Mouse (Mus musculus) kidney, adult 11 months (tissue): Measurements from ENCODE around the gene Ltbp4.

Experiments used
- DNase-seq: peaks from one replicate; pipeline ENCODE4 v3.0.0; 2022

Gene Ltbp4

DNA sequence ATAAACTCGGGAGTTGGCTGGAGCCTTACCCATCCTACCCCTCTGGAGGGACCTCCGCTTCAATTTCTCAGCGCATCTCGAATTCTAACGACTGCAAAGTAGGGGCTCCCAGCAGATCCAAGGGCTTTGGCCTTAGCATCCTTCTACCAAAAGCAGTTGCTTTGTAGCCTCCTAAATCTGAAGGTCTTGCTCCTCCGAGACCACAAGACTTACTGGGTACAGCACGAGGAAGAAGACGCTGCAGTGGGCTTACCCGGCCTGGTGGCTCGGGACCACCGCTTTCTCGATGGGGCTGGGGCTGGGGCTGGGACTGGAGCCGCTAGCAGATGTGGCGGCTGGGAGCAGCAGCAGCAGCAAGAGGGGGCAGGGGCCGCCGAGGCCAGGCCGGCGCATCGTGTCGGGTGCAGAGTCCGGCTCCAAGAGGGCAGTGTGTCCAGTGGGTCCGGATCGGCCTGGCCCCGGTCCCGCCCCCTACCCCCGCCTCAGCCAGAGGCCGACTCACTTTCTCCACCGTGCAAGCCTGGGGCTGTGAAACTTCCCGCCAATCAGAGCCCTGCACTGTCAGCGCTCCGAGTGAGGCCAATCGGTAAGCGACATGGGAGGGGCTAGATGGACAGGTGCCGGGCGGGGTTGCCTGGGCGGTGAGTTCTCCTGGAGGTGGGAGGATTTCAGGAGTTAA lies at the start of gene Ltbp4:
TSS of gene Ltbp4 (minus strand) at position 518 of the 679 bp plus-strand sequence.
- DNase-seq: peak; percentile 85

DNA sequence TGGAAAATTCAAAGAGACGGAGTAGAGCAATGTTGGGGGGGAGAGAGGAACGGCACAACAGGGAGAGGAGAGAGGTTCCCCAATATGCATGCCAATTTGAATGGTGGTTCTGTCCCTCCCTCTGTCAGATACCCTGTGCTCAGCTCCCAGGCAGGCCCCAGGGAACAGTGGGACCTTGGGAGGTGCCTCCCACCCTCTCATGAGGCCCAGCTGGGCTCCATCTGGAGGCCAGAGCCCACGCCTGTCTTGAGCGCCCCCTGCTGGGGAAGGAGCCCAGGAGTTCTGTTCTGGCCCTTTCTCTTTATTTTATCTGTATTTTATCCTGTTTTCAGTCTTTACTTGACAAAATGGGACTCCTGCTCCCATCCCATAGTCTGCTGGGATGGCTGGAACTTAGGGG lies 47.2 kb upstream of the Ltbp4 start:
- DNase-seq: no peak

DNA sequence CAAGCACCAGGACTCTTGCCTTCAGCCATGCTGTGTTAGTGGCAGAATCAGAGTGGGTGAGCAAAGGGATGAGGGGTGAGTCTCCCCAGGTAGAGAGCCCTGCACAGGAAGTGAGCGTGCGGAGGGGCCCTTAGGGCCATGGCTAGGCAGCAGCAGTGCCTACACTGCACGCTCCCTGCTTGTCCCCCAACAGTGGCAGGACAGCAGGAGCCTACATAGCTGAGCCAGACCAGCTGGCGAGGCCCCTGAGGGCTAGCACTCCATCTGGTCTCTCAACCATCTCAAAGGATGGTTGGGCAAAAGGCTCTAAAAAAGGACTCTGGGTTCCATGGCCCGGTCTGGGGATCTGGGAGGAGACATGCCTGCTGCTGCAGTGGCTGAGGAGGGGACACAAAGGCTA lies 46.6 kb upstream of the Ltbp4 start:
- no peak for DNase-seq

- DNase-seq: no peak
Observed at GRCm38 (mm10) chr7:27383233-27383632, 45.7 kb upstream of the Ltbp4 start.

DNA sequence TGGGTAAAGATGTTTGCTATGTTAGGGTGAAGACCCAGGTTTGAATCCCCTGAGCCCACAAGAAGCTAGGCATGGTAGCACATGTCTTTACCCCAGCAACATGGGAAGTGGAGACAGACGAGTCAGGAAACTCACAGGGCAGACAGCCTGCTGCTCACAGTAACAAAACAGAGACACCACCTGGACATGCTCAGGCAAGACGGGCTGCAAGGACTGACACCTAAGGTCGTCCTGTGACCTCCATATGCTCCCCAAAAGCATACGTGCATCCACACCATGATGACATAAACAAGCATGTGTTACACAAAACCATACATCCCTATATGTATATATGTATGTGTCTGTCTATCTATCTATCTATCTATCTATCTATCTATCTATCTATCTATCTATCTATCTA lies 44.1 kb upstream of the Ltbp4 start:
- no peak for DNase-seq

DNA sequence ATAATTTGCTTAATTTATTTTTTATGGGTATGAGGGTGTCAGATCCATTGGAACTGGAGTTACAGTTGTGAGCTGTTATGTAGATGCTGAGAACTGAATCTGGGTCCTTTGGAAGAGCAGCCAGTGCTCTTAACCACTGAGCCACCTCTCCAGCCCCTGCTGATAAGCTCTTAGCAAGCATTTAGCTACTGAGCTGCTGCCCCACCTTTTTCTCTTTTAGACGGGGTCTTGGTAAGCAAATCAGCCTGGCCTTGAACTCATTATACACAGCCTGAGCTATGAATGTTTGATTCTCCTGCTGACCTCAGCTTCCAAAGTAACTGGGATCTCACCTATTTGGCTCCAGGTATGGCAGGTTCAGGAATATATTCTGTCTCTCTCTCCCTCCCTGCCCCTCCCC lies 43.5 kb upstream of the Ltbp4 start:
- DNase-seq: no peak

DNA sequence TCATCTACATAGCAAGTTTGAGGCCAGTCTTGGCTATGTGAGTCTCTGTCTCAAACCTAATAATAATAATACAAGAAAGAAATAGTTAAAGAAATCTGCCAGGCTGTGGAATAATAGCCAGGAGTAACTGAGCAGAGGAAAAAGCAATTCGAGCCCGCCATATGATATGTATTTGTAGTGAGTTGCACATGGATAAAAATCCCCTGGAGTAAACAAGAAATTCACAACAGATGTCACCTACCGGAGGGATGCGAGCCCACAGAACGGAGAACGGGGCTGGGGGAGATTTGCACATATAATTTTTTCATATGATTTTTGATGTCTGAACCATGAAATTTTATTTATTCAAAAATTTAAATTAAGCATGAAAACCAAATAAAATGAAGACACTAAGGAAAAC lies 42.3 kb upstream of the Ltbp4 start:
- DNase-seq: no peak

DNA sequence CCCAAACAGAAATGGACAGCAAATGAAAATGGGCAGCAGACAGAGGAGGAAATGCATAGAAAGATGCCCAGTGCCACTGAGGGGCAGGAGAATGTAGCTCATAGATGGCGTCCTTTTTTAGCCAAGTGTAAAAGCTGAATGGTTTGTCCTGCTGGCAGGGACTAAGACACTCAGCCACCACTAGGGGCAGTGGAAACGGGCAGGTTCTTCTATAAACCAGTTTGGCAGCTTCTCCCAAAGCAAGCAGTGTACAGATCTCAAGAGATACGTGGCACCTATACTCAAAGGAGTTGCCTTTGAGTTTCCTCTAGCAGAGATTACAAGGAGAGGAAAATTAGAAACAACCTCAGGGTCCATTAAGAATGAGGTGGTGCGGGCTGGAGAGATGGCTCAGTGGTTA lies 40.9 kb upstream of the Ltbp4 start:
- DNase-seq: no peak

DNA sequence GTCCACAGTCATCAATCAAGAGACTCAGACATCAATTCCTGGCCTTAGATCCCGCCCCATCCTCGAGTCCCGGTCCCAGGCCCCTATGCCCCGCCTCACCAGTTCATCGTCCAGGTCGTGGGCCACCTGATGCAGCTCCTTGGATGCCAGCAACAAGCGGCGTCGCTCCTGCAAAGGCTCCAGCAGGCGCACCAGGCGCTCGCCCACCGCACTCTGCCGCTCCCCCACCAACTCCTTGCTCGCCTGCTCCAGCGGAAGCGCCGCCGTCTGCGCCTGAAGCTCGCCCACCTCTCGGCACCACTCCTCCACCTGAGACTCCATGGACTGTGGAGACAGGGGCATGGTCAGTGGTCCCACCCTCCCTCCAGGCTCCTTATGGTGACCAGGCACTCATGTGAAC lies 37.8 kb upstream of the Ltbp4 start:
- DNase-seq: no peak

DNA sequence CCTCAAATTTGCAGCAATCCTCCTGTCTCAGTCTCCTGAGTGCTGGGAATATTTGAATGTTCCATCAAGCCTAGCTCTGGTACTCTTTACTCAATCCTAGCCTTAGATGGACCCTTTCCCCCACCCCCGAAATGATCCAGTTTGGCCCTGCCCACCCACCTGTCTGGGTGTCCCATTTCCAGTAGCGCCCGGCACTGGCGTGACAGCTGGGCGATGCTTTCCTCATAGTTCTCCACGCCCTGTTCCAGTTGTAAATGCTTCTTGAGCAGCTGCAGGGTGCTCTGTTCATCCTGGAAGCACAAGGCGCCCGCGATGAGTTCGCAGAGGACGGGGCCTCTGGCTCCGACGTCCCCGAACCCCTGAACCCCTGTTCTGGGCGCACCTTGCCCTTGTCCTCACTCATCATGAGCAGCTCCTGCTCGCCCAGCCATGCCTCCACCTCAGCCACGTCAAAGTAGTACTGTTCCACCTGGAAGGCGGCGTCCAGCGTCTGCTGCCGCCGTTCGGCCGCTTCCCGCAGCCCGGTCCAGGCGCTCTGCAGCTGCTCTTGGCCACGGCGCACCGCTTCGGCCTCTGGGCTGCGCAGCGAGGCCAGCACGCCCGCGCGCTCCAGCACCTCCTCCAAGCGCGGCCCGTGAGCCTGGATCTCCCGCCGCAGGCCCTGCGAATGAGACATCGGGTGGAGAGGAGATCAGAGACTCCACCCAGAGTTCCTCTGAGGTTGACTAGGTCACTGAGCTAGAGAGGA lies 34.4 kb upstream of the Ltbp4 start:
- DNase-seq: no peak

GRCm38 (mm10) chr7:27369111-27369510 lies 31.6 kb upstream of the Ltbp4 start:
- no peak for DNase-seq

GRCm38 (mm10) chr7:27367976-27368375 lies 30.5 kb upstream of the Ltbp4 start:
- DNase-seq: no peak

DNA sequence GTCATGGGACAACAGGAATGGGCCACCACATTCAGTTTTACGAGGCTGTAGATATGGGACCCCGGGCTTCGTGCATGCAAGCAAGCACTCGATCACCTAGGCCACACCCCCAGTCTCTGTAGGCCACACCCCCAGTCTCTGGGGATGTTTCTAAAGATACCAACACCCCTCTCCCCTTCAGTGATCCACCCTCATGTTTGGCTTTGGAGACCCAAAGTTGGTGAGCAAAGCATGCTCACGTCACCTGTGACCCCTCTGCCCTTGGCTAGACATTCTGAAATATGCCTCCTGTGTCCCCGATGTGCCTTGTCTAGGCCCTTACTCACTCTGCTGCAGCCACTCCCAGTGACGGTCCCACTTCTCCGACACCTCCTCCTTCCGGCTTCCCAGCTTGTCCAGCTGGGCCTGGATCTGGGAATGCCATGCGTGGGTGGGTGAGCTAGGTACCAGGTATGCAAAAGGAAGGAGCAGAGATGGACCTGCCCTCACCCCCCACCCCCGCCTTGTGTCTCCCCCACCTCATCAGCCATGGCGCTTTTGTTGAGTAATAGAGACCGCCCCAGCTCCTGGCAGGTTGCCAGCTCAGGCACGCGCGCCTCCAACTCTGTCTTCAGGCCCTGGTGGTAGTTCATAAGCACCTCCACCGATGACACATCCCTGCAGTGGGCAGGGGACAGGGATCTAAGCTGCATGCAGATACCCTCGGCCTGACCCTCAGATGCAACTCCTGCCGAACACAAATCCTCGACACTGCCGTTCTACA lies 28.8 kb upstream of the Ltbp4 start:
- no peak for DNase-seq

- no peak for DNase-seq
Observed at GRCm38 (mm10) chr7:27364379-27364778, 26.9 kb upstream of the Ltbp4 start.

DNA sequence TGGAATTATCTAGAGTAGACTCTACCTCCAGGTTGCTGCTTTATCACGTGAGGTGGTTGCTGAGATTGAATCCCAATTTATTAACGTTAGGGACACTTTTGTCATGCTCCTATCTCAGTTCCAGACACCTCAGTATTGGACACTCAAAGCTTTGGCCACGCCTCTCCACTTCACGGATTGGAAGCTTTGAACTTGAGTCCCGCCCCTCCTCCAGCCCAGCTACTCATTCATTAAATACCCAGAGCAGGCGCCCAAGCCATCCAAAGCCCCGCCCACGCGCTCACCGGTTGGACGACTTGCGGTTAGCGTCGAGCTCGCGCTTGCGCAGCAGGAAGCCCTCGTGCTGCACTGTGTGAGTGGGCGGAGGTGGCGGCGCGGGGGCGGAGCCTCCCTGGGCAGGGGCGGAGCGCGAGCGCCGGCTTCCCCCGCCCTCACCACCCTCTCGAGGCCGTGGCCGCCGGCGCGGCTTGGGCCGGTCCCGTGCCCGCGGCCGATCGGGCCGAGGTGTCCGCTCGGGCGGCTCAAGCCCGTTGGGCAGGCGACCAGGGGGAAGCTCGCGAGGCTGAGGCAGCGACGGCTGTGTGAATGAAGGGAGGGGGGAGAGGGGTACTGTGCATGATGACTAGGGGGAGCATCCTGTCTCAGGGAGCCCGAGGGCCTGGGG lies 23.9 kb upstream of the Ltbp4 start:
- peak; percentile 99 for DNase-seq

DNA sequence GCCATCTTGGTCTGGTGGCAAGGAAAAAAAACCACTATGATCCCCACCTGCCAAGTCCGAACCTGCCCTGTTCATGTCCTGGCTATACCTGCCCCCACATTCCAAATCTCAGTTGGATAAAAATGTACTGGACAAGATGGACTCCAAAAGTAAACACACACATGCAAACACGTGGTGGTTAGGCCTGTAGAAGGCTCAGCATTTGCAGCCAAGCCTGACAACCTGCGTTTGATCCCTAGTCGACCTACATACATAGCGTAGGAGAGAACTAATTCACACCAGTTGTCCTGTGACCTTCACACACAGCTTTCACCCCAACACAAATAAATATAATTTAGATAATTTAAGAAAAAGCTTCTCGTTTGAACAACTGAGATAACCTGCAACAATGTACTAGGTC lies 23.3 kb upstream of the Ltbp4 start:
- no peak for DNase-seq

DNA sequence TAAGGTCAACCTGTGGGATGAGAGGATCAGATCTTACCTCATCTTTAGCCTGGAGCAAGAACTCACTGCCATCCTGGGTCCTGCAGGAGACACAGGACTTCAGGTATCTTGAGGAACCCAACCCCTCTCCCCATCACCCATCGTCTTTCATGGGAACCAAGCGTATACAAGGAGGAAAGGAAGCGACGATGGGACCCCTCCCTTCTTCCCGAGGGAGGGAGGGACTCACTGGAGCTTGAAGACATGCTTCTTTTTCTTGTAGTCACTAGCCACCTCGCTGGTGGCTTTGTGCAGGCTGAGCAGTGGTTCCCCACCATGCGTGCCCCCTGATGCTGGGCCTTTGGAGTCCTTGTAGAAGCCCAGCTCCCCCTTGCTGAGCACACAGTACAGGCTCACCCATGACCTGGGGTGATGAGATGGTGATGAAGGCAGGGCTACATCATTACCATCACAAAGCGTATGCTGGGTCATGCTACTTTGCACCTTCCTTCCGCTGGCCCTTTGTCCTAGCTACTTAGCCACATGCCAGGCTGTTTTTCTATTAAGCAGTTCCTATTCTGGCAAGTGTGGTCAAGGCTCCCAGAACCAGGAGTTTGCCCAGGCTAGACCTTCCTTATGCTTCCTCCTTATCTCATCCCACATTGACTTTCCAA lies 22.3 kb upstream of the Ltbp4 start:
- DNase-seq: no peak

GRCm38 (mm10) chr7:27359162-27359561 lies 21.7 kb upstream of the Ltbp4 start:
- DNase-seq: no peak

- no peak for DNase-seq
Observed at GRCm38 (mm10) chr7:27357595-27357978, 20.1 kb upstream of the Ltbp4 start.

GRCm38 (mm10) chr7:27356861-27357594 lies 19.5 kb upstream of the Ltbp4 start, which contains the start of gene Gm20479:
Gene Gm20479, minus strand, starts transcription at chr7:27357419.
- DNase-seq: no peak

- DNase-seq: peak; percentile 38
Observed at GRCm38 (mm10) chr7:27356248-27356647, 18.8 kb upstream of the Ltbp4 start.

DNA sequence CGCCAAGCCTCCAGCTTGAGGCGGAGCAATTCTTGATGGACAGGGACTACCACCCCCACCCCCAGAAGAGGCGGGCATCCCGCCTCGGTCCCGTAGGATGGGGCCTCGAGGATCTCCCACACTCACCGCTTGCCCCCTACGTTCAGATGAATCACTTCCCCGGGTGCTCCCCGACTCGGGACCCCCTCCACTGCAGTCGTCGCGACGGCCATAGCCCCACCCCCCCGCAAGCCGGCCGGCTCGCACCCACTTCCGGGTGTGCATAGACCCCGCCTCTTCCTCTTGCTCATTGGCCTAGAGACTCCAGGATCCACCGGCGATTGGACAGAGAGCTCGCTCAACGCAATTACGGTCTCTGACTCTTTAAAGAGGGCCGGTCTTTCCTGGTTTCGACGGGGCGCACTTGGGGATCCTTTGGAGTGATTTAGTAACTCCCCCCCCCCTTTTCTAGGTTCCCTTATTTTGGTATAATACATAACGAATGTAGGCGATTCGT lies 18.3 kb upstream of the Ltbp4 start, which contains the start of gene Shkbp1:
TSS of gene Shkbp1 (minus strand) at position 275 of the 496 bp plus-strand sequence.
- DNase-seq: peak; percentile 87
